Mouse (Mus musculus): ENCODE measurements around the gene Rapgef4.

GRCm38 (mm10) chr2:72126411-72126810 is 145.4 kb downstream of the Rapgef4 start:
- TF ChIP-seq CTCF (IDR thresholded peaks at IDR 0.05) = no peak
- TF ChIP-seq EP300 (IDR thresholded peaks at IDR 0.05) = no peak

Measured in lung, postnatal 0 days (tissue).